Mouse (Mus musculus) megakaryocyte, embryonic 14.5 days (primary cell): Measurements from ENCODE around the gene Esf1. TPM values are rescaled to one million over a fixed set of nuclear protein-coding genes. Genes with fewer than 3 reads are reported as not detected.
"Not testable (repeated sequence)": the region's sequence is repeated elsewhere in the genome, so short reads cannot be mapped to it uniquely, and the experiment has no call there.

ENCODE experiments used
- H3K27me3 ChIP-seq: replicated peaks from 2 replicates; pipeline ENCODE3; 2012; ENCODE audit warnings: inconsistent platforms
- H3K36me3 ChIP-seq: replicated peaks from 2 replicates; pipeline ENCODE3; 2012; ENCODE audit warnings: low read length, inconsistent platforms, mixed read lengths
- H3K4me1 ChIP-seq: 2 replicates; pipeline ENCODE4 v1.6.1; 2012; ENCODE audit warnings: inconsistent platforms
- H3K4me3 ChIP-seq: replicated peaks from 2 replicates; pipeline ENCODE3; 2012; ENCODE audit warnings: moderate library complexity, mild to moderate bottlenecking, inconsistent platforms
- H3K9me3 ChIP-seq: 2 replicates; pipeline ENCODE4 v1.6.1; 2012; ENCODE audit warnings: inconsistent platforms
- FLI1 ChIP-seq: IDR thresholded peaks from 2 replicates; pipeline ENCODE4 v1.6.1; 2012; ENCODE audit warnings: low read length, inconsistent platforms, mixed read lengths
- GATA1 ChIP-seq: IDR thresholded peaks from 3 replicates; pipeline ENCODE4 v1.6.1; 2012; ENCODE audit warnings: mixed read lengths, low read length, inconsistent platforms, borderline replicate concordance
- polyA plus RNA-seq: library from polyadenylated mRNA; stranded (reverse); fragments of >175 nt; gene quantifications from 2 replicates; pipeline ENCODE4 v1.2.3, GENCODE M21; 2012; ENCODE audit warnings: low replicate concordance; ENCODE audit not compliant: insufficient read depth

Esf1 gene
- polyA plus RNA-seq, 1 experiment, result 1.8 TPM

GRCm38 (mm10) chr2:140163351-140163854 lies 7.0 kb downstream of the Esf1 start:
- Histone ChIP-seq H3K9me3 (no peaks in the 10 kb centered on the region), H3K4me1 (peaks cover 17% of the 10 kb centered on the region), H3K4me3 (no peak overlapping the region), H3K36me3 (peaks cover 56% of the 10 kb centered on the region), H3K27me3 (no peaks in the 10 kb centered on the region)
- TF ChIP-seq FLI1 (no peak), GATA1 (no peak)

GRCm38 (mm10) chr2:140159186-140159730 lies 11.1 kb downstream of the Esf1 start:
- no peaks in the 10 kb centered on the region for H3K9me3 ChIP-seq
- TF ChIP-seq FLI1, result no peak
- TF ChIP-seq GATA1, result no peak
- no peaks in the 10 kb centered on the region for H3K27me3 ChIP-seq
- H3K4me3 ChIP-seq, result no peak overlapping the region
- H3K36me3 ChIP-seq, result peaks cover 64% of the 10 kb centered on the region
- peaks cover 7% of the 10 kb centered on the region for H3K4me1 ChIP-seq

GRCm38 (mm10) chr2:140151743-140152142 lies 18.6 kb downstream of the Esf1 start, which contains the start of gene Gm17374:
Gm17374 (plus strand) TSS chr2:140152043.
- not testable (repeated sequence) for H3K4me3 ChIP-seq, H3K27me3 ChIP-seq, H3K9me3 ChIP-seq, H3K4me1 ChIP-seq
- peaks cover 73% of the 10 kb centered on the region for H3K36me3 ChIP-seq

GRCm38 (mm10) chr2:140125516-140125915 lies 44.8 kb downstream of the Esf1 start:
- H3K27me3 ChIP-seq, result no peaks in the 10 kb centered on the region
- peaks cover 89% of the 10 kb centered on the region for H3K36me3 ChIP-seq
- no peaks in the 10 kb centered on the region for H3K9me3 ChIP-seq
- H3K4me1 ChIP-seq, result no peaks in the 10 kb centered on the region
- TF ChIP-seq GATA1, result no peak
- no peak for TF ChIP-seq FLI1
- no peak overlapping the region for H3K4me3 ChIP-seq

GRCm38 (mm10) chr2:140113851-140114250 lies 56.5 kb downstream of the Esf1 start:
- Histone ChIP-seq H3K9me3 (no peaks in the 10 kb centered on the region), H3K36me3 (no peaks in the 10 kb centered on the region), H3K27me3 (peaks cover 2% of the 10 kb centered on the region), H3K4me1 (peaks cover 21% of the 10 kb centered on the region), H3K4me3 (no peak overlapping the region)
- TF ChIP-seq FLI1 (no peak), GATA1 (no peak)

- H3K9me3 ChIP-seq, result peaks cover 5% of the 10 kb centered on the region; the same call in 1 of the 2 replicates
- H3K27me3 ChIP-seq, result peaks cover 2% of the 10 kb centered on the region
- no peaks in the 10 kb centered on the region for H3K36me3 ChIP-seq
- TF ChIP-seq GATA1 (no peak), FLI1 (no peak)
- H3K4me3 ChIP-seq, result no peak overlapping the region
- H3K4me1 ChIP-seq, result peaks cover 28% of the 10 kb centered on the region
These were observed 61.4 kb downstream of the Esf1 start for GRCm38 (mm10) chr2:140108945-140109344.

- H3K36me3 ChIP-seq, result no peaks in the 10 kb centered on the region
- TF ChIP-seq GATA1 (no peak), FLI1 (no peak)
- H3K9me3 ChIP-seq, result peaks cover 5% of the 10 kb centered on the region; the same call in 1 of the 2 replicates
- peaks cover 23% of the 10 kb centered on the region for H3K4me1 ChIP-seq
- no peak overlapping the region for H3K4me3 ChIP-seq
- H3K27me3 ChIP-seq, result peaks cover 2% of the 10 kb centered on the region
These were observed 62.7 kb downstream of the Esf1 start for GRCm38 (mm10) chr2:140107641-140108040.

- TF ChIP-seq FLI1 (no peak), GATA1 (no peak)
- peaks cover 33% of the 10 kb centered on the region for H3K4me1 ChIP-seq
- peaks cover 2% of the 10 kb centered on the region for H3K27me3 ChIP-seq
- H3K9me3 ChIP-seq, result peaks cover 5% of the 10 kb centered on the region; the same call in 1 of the 2 replicates
- no peak overlapping the region for H3K4me3 ChIP-seq
- H3K36me3 ChIP-seq, result no peaks in the 10 kb centered on the region
These were observed 65.4 kb downstream of the Esf1 start for GRCm38 (mm10) chr2:140104951-140105350.

- Histone ChIP-seq H3K4me3 (no peak overlapping the region), H3K9me3 (no peaks in the 10 kb centered on the region), H3K4me1 (peaks cover 39% of the 10 kb centered on the region), H3K36me3 (no peaks in the 10 kb centered on the region), H3K27me3 (no peaks in the 10 kb centered on the region)
- no peak for TF ChIP-seq FLI1
- no peak for TF ChIP-seq GATA1
These were observed 69.6 kb downstream of the Esf1 start for GRCm38 (mm10) chr2:140100551-140101474.

- H3K27me3 ChIP-seq, result no peaks in the 10 kb centered on the region
- no peaks in the 10 kb centered on the region for H3K36me3 ChIP-seq
- no peak overlapping the region for H3K4me3 ChIP-seq
- H3K9me3 ChIP-seq, result no peaks in the 10 kb centered on the region
- peaks cover 35% of the 10 kb centered on the region for H3K4me1 ChIP-seq
- no peak for TF ChIP-seq FLI1
- no peak for TF ChIP-seq GATA1
These were observed 70.4 kb downstream of the Esf1 start for GRCm38 (mm10) chr2:140099971-140100370.
